Mouse (Mus musculus) CH12.LX (cell line): ENCODE measurements around the gene Sost. TPM values are rescaled to one million over a fixed set of nuclear protein-coding genes. Genes with fewer than 3 reads are reported as not detected.

Experiments
- DNase-seq: peaks from one replicate; pipeline ENCODE4 v3.0.0-alpha.2; 2013; ENCODE audit errors: extremely low read depth
- H3K27ac ChIP-seq: 2 replicates; pipeline ENCODE4 v1.5.1; 2012; ENCODE audit warnings: low read depth, mild to moderate bottlenecking, control low read depth, moderate library complexity; ENCODE audit not compliant: insufficient read depth
- H3K27me3 ChIP-seq: replicated peaks from 2 replicates; pipeline ENCODE3; 2012; ENCODE audit warnings: inconsistent platforms
- H3K36me3 ChIP-seq, 2 experiments: replicated peaks in 1 of 2; 2 replicates each; pipeline versions ENCODE3 to v1.6.1; 2012; ENCODE audit warnings: inconsistent platforms in 1 of 2, low read length in 1 of 2, mild to moderate bottlenecking in 1 of 2, mixed read lengths in 1 of 2, moderate library complexity in 1 of 2; ENCODE audit not compliant: control insufficient read depth in 1 of 2, insufficient read depth in 1 of 2
- H3K4me1 ChIP-seq, 2 experiments: 2 replicates each; pipeline ENCODE4 v1.6.1; 2012; ENCODE audit warnings: inconsistent platforms in 1 of 2, moderate library complexity in 1 of 2; ENCODE audit not compliant: insufficient read depth in 2 of 2, control insufficient read depth in 1 of 2
- H3K4me2 ChIP-seq: 2 replicates; pipeline ENCODE4 v1.6.1; 2012; ENCODE audit warnings: low read depth, mild to moderate bottlenecking, control low read depth; ENCODE audit not compliant: poor library complexity, insufficient read depth, severe bottlenecking
- H3K4me3 ChIP-seq, 3 experiments: fragments of 150-350 bp in 1 of 3; sonication (generic) in 1 of 3; replicated peaks in 1 of 3; 2 replicates each; pipeline versions ENCODE3 to v1.5.1; 2011 to 2012; ENCODE audit warnings: low read depth in 2 of 3, low read length in 2 of 3, mild to moderate bottlenecking in 2 of 3, moderate library complexity in 2 of 3, control low read depth in 1 of 3, improper control_type of control experiment in 1 of 3, inconsistent platforms in 1 of 3, mixed read lengths in 1 of 3; ENCODE audit not compliant: poor library complexity in 1 of 3
- H3K79me2 ChIP-seq: replicated peaks from 2 replicates; pipeline ENCODE4 v1.6.1; 2012; ENCODE audit warnings: mild to moderate bottlenecking, moderate library complexity; ENCODE audit not compliant: control insufficient read depth, poor library complexity, insufficient read depth, severe bottlenecking; ENCODE audit errors: extremely low read depth
- H3K9ac ChIP-seq: 2 replicates; pipeline ENCODE4 v1.6.1; 2012; ENCODE audit warnings: low read depth, mild to moderate bottlenecking, control low read depth, moderate library complexity; ENCODE audit not compliant: insufficient read depth
- H3K9me3 ChIP-seq: replicated peaks from 2 replicates; pipeline ENCODE3; 2012; ENCODE audit warnings: low read length, inconsistent platforms, mixed read lengths
- E2F4 ChIP-seq: IDR thresholded peaks from 2 replicates; pipeline ENCODE4 v1.6.1; 2011; ENCODE audit warnings: low read depth, low read length, improper control_type of control experiment; ENCODE audit not compliant: insufficient replicate concordance
- ETS1 ChIP-seq: conservative IDR thresholded peaks from 2 replicates; pipeline ENCODE4 v1.6.1; 2012; ENCODE audit warnings: low read depth, mild to moderate bottlenecking, inconsistent platforms, low read length, improper control_type of control experiment, moderate library complexity
- HCFC1 ChIP-seq: IDR thresholded peaks from 2 replicates; pipeline ENCODE4 v1.6.1; 2012; ENCODE audit warnings: low read depth, mild to moderate bottlenecking, inconsistent platforms, low read length, improper control_type of control experiment
- IRF4 ChIP-seq: IDR thresholded peaks from 2 replicates; pipeline ENCODE4 v1.6.1; 2014; ENCODE audit warnings: low read depth, mild to moderate bottlenecking, inconsistent platforms, low read length, improper control_type of control experiment
- JUN ChIP-seq: IDR thresholded peaks from 2 replicates; pipeline ENCODE4 v1.6.1; 2011; ENCODE audit warnings: low read depth, mild to moderate bottlenecking, low read length, improper control_type of control experiment, moderate library complexity; ENCODE audit not compliant: insufficient read depth
- JUND ChIP-seq: conservative IDR thresholded peaks from 2 replicates; pipeline ENCODE4 v1.6.1; 2011; ENCODE audit warnings: low read depth, low read length, improper control_type of control experiment
- KAT2A ChIP-seq: IDR thresholded peaks from 2 replicates; pipeline ENCODE4 v1.6.1; 2012; ENCODE audit warnings: low read length, improper control_type of control experiment, inconsistent platforms; ENCODE audit not compliant: insufficient replicate concordance
- MAX ChIP-seq: IDR thresholded peaks from 2 replicates; pipeline ENCODE4 v1.6.1; 2011; ENCODE audit warnings: low read length, improper control_type of control experiment
- MAZ ChIP-seq: IDR thresholded peaks from 2 replicates; pipeline ENCODE4 v1.6.1; 2012; ENCODE audit warnings: low read depth, mild to moderate bottlenecking, inconsistent platforms, low read length, improper control_type of control experiment, moderate library complexity
- MEF2A ChIP-seq: IDR thresholded peaks from 2 replicates; pipeline ENCODE4 v1.6.1; 2014; ENCODE audit warnings: low read depth, mild to moderate bottlenecking, inconsistent platforms, low read length, improper control_type of control experiment, borderline replicate concordance
- MXI1 ChIP-seq: IDR thresholded peaks from 2 replicates; pipeline ENCODE4 v1.6.1; 2011; ENCODE audit warnings: mild to moderate bottlenecking, low read depth, low read length, improper control_type of control experiment
- MYC ChIP-seq: IDR thresholded peaks from 2 replicates; pipeline ENCODE4 v1.6.1; 2011; ENCODE audit warnings: low read depth, mild to moderate bottlenecking, improper control_type of control experiment, low read length
- NELFE ChIP-seq: IDR thresholded peaks from 2 replicates; pipeline ENCODE4 v1.6.1; 2011; ENCODE audit warnings: low read depth, low read length, improper control_type of control experiment
- PAX5 ChIP-seq: IDR thresholded peaks from 2 replicates; pipeline ENCODE4 v1.6.1; 2012; ENCODE audit warnings: low read length, inconsistent platforms, mixed read lengths
- POLR2A ChIP-seq: IDR thresholded peaks from 2 replicates; pipeline ENCODE4 v1.6.1; 2011; ENCODE audit warnings: low read depth, mild to moderate bottlenecking, improper control_type of control experiment, low read length
- POLR2AphosphoS2 ChIP-seq: IDR thresholded peaks from 2 replicates; pipeline ENCODE4 v1.6.1; 2011; ENCODE audit warnings: low read depth, low read length, improper control_type of control experiment
- RCOR1 ChIP-seq: conservative IDR thresholded peaks from 2 replicates; pipeline ENCODE4 v1.6.1; 2012; ENCODE audit warnings: low read depth, mild to moderate bottlenecking, inconsistent platforms, low read length, improper control_type of control experiment
- SIN3A ChIP-seq: IDR thresholded peaks from 2 replicates; pipeline ENCODE4 v1.6.1; 2012; ENCODE audit warnings: low read length, improper control_type of control experiment, inconsistent platforms
- SMC3 ChIP-seq: IDR thresholded peaks from 2 replicates; pipeline ENCODE4 v1.6.1; 2011; ENCODE audit warnings: low read depth, low read length, improper control_type of control experiment
- TBP ChIP-seq: conservative IDR thresholded peaks from 2 replicates; pipeline ENCODE4 v1.6.1; 2011; ENCODE audit warnings: low read depth, low read length, improper control_type of control experiment
- TCF12 ChIP-seq: IDR thresholded peaks from 2 replicates; pipeline ENCODE4 v1.6.1; 2014; ENCODE audit warnings: low read depth, mild to moderate bottlenecking, inconsistent platforms, low read length, improper control_type of control experiment
- UBTF ChIP-seq: IDR thresholded peaks from 2 replicates; pipeline ENCODE4 v1.6.1; 2012; ENCODE audit warnings: low read depth, mild to moderate bottlenecking, inconsistent platforms, low read length, improper control_type of control experiment, moderate library complexity
- USF1 ChIP-seq: IDR thresholded peaks from 2 replicates; pipeline ENCODE4 v1.6.1; 2014; ENCODE audit warnings: low read depth, mild to moderate bottlenecking, inconsistent platforms, low read length, improper control_type of control experiment
- ZC3H11A ChIP-seq: IDR thresholded peaks from 2 replicates; pipeline ENCODE4 v1.6.1; 2012; ENCODE audit warnings: low read depth, mild to moderate bottlenecking, inconsistent platforms, low read length, improper control_type of control experiment
- ZNF384 ChIP-seq: IDR thresholded peaks from 2 replicates; pipeline ENCODE4 v1.6.1; 2012; ENCODE audit warnings: low read depth, low read length, improper control_type of control experiment, inconsistent platforms
- dilution Hi-C: fragments of 300-500 bp; cut with MboI; formaldehyde crosslinking; loops from 2 replicates; pipeline ENCODE4 v1.14.3; 2020; ENCODE audit warnings: low sequenced_read_pairs; ENCODE audit not compliant: extremely low pct_unique_long_range_greater_than_20kb, extremely low pct_ligation_motif_present
- in situ Hi-C: fragments of 300-500 bp; cut with MboI; formaldehyde crosslinking; loops from 3 replicates; pipeline ENCODE4 v1.14.3; 2019; ENCODE audit warnings: low sequenced_read_pairs, low pct_ligation_motif_present, low pct_unique_long_range_greater_than_20kb, mixed read lengths
- polyA plus RNA-seq: library from polyadenylated mRNA; unstranded; fragments of >175 nt; gene quantifications from 2 replicates; pipeline ENCODE4 v1.2.1, GENCODE M21; 2012; ENCODE audit warnings: low read depth; ENCODE audit not compliant: insufficient read length
- total RNA-seq, 2 experiments: library from RNA; depleted of rRNA; stranded (reverse); fragments of 300-350 nt in 1 of 2; fragments of >200 nt in 1 of 2; gene quantifications; 2 replicates each; pipeline ENCODE4 v1.2.3; 2012 to 2014

The Sost gene
- total and polyA plus RNA-seq, 3 experiments: not detected

DNA sequence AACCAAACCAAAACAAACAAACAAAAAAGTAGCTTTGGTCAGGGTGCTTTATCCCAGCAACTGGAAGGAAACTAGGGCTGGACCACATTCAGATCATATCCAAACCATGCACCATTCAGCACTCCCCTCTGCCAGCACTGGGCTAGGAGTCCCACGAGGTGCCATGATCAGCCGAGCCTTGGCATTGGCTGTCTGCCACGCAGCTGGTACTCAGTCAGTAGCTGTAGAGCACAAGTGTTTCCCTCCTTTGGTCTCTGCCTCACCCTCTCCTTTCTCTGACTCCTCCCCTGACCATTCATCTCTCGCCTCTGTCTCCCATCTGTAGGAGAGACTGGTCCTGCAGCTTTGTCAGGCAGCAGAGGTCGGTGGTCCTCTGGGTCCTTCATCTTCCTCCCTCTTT, 9.3 kb downstream of the Sost start:
- no peak overlapping the region for H3K4me3 ChIP-seq
- H3K27ac ChIP-seq: no peak overlapping the region
- dilution Hi-C loops: no loop called here
- peaks cover 3 to 17% of the 10 kb centered on the region in 2 experiments; a peak in 3 of 4 replicates for H3K4me1 ChIP-seq
- no peak overlapping the region for H3K9ac ChIP-seq
- H3K36me3 ChIP-seq: no peaks in the 10 kb centered on the region
- peaks cover 63% of the 10 kb centered on the region for H3K27me3 ChIP-seq
- H3K4me2 ChIP-seq: no peak overlapping the region
- no peaks in the 10 kb centered on the region for H3K79me2 ChIP-seq
- TF ChIP-seq NELFE (no peak), ZNF384 (no peak), MEF2A (no peak), ETS1 (no peak), E2F4 (no peak), IRF4 (no peak), RCOR1 (no peak), TBP (no peak), SMC3 (no peak), MXI1 (no peak), KAT2A (no peak), HCFC1 (no peak), POLR2AphosphoS2 (no peak), USF1 (no peak)
- TF ChIP-seq, all 38 proteins: peak for 0
- no peak for DNase-seq
- H3K9me3 ChIP-seq: no peaks in the 10 kb centered on the region
- in situ Hi-C loops: no loop called here

DNA sequence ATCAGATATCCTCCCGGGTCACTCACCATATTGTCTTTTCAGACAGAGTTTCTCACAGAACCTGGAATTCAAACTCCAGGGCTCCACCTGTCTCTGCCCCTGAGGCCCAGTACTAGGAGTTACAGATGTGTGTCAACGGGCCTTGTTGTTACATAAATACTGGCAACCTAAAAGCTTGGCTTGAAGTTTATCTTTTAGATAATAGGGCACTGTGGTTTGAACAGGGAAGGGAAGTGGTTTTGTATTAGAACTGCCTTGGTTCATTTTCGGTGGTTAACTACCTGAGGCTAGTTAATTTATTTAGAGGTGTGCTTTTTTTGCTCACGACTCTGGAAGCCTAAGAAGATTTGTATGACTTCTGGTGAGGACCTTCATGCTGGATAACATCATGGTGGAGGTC, 13.4 kb downstream of the Sost start:
- no peak for TF ChIP-seq POLR2AphosphoS2
- no peak for TF ChIP-seq KAT2A
- TF ChIP-seq USF1: no peak
- no peak for TF ChIP-seq HCFC1
- TF ChIP-seq UBTF: no peak
- no peak for TF ChIP-seq MYC
- TF ChIP-seq IRF4: no peak
- TF ChIP-seq ZNF384: no peak
- TF ChIP-seq MEF2A: no peak
- TF ChIP-seq POLR2A: no peak
- no peak for TF ChIP-seq JUN
- TF ChIP-seq SIN3A: no peak
- no peak for TF ChIP-seq JUND
- no peak for TF ChIP-seq PAX5
- no peak for TF ChIP-seq ETS1
- TF ChIP-seq TCF12: no peak
- TF ChIP-seq MAX: no peak
- TF ChIP-seq MAZ: no peak
- TF ChIP-seq MXI1: no peak
- TF ChIP-seq ZC3H11A: no peak
- H3K36me3 ChIP-seq: no peaks in the 10 kb centered on the region
- dilution Hi-C loops (no loop called here), in situ Hi-C loops (no loop called here)
- peaks cover 8 to 22% of the 10 kb centered on the region in 2 experiments; a peak in 3 of 4 replicates for H3K4me1 ChIP-seq
- peaks cover 32% of the 10 kb centered on the region for H3K27me3 ChIP-seq
- no peak overlapping the region for H3K9ac ChIP-seq
- no peak overlapping the region for H3K4me3 ChIP-seq
- no peaks in the 10 kb centered on the region for H3K9me3 ChIP-seq
- no peaks in the 10 kb centered on the region for H3K79me2 ChIP-seq
- DNase-seq: no peak
- H3K27ac ChIP-seq: no peak overlapping the region
- H3K4me2 ChIP-seq: no peak overlapping the region
